Mouse (Mus musculus): Measurements from ENCODE around the gene Hck. TPM values are rescaled to one million over a fixed set of nuclear protein-coding genes. Genes with fewer than 3 reads are reported as not detected.

Gene Hck
- 1.0 TPM for polyA plus RNA-seq (2015; fragmentation: Illumina TruSeq; extraction: RNeasy Lipid Tissue Mini Kit (QIAGEN cat#74804); ENCODE audit: insufficient read depth, low read depth, low replicate concordance)

DNA sequence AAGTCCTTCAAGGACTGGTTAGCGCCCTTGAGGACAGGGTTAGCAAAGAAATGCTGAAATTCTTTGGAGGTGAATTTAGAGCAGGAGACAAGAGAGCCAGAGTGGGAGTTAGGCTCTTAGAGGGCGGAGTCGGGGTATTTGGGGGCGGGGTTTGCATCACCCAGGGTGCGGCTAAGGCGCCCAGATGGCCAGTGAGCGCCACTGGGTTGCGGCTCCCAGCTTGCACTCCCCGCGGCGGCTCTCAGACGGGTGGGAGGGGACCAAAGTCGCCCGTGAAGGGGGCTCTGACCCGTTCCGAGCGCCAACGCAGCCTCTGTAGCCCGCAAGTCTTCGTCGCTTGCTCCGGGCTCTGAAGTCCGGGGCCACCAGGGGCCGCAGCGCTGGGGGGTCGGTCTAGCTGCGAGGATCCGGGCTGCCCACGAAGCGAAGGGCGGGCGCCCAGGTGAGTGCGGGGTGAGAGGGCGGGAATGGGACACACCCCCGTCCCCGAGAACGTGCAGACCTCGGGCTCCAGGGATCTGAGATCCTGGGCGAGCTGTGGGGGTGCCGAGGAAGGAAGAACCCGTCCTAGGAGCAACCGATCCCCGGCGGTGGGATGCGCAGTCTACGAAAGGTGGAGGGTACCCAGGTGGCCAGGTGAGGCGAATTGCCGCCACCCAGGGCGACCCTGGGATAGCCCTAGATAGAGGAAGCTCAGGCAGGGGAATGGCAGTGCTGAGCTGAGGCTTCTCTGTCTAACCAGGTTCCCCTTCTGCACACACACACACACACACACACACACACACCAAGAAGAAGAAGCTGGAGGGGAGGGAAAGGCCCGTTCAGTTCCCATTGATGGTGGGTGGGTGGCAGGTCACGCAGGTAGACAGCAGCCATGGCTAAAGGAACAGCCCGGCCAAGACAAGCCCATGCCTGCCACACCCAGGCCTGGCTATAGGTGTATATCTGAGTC lies at the start of gene Hck:
Gene Hck, plus strand, starts transcription at position 156 of the 952 bp plus-strand sequence.

DNA sequence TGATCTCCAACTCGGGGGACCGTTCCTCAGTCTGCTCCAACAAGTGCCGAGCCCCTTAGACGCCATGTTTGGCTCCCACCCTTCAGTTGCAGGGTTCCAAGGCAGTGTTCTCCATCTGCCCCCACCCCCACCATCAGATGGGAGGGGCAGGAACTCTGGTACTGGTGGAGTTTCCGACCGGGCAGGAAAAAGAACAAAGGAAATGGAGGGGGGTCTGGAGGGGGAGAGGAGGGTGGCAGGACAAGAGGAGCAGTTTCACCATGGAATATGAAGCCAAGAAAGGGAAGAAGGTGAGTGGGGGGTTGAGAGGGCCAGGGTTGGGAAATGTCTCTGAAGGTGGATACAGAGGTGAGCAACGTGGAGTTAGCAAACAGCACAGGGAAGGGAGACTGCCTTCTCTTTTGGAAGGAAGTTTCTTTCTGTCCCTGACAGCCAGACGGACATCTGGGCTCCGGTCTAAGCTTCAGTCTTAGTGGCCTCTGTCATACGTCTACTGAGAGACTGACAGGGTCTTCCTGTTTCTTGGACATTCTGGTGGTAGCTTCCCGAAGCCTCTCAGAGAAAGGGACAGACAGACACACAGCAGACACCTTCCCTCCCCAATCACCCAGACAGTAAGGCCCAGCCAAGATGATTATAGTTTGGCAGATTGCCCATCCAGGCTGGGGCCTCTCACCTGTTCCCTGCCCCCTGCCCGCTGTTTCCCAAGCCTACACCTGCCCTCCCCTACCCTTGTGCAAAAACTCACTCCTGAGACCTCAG lies 42.3 kb upstream of the Hck start, which contains the start of gene Ccm2l:
Gene Ccm2l, plus strand, starts transcription at position 209 of the 762 bp plus-strand sequence.

GRCm38 (mm10) chr2:153160844-153161683 lies 52.8 kb downstream of the Hck start, which contains the start of gene Tm9sf4:
TSS of gene Tm9sf4 (plus strand) at chr2:153161303.

Other genes with a start within 250 kb of the Hck start
- gene Mylk2, start 197.1 kb upstream of the Hck start, polyA plus RNA-seq (2015; fragmentation: Illumina TruSeq; extraction: RNeasy Lipid Tissue Mini Kit (QIAGEN cat#74804); ENCODE audit: insufficient read depth, low read depth, low replicate concordance): not detected
- 4.8 TPM for gene Foxs1, start 175.3 kb upstream of the Hck start, polyA plus RNA-seq (2015; fragmentation: Illumina TruSeq; extraction: RNeasy Lipid Tissue Mini Kit (QIAGEN cat#74804); ENCODE audit: insufficient read depth, low read depth, low replicate concordance)
- gene Dusp15, start 156.8 kb upstream of the Hck start, polyA plus RNA-seq (2015; fragmentation: Illumina TruSeq; extraction: RNeasy Lipid Tissue Mini Kit (QIAGEN cat#74804); ENCODE audit: insufficient read depth, low read depth, low replicate concordance): not detected
- not detected for gene Ttll9, start 146.0 kb upstream of the Hck start, polyA plus RNA-seq (2015; fragmentation: Illumina TruSeq; extraction: RNeasy Lipid Tissue Mini Kit (QIAGEN cat#74804); ENCODE audit: insufficient read depth, low read depth, low replicate concordance)
- 34.0 TPM for gene Pdrg1, start 93.0 kb upstream of the Hck start, polyA plus RNA-seq (2015; fragmentation: Illumina TruSeq; extraction: RNeasy Lipid Tissue Mini Kit (QIAGEN cat#74804); ENCODE audit: insufficient read depth, low read depth, low replicate concordance)
- not detected for gene Xkr7, start 76.6 kb upstream of the Hck start, polyA plus RNA-seq (2015; fragmentation: Illumina TruSeq; extraction: RNeasy Lipid Tissue Mini Kit (QIAGEN cat#74804); ENCODE audit: insufficient read depth, low read depth, low replicate concordance)
- gene Ccm2l, start 42.5 kb upstream of the Hck start, polyA plus RNA-seq (2015; fragmentation: Illumina TruSeq; extraction: RNeasy Lipid Tissue Mini Kit (QIAGEN cat#74804); ENCODE audit: insufficient read depth, low read depth, low replicate concordance): 17.8 TPM
- 12.8 TPM for gene Tm9sf4, start 52.8 kb downstream of the Hck start, polyA plus RNA-seq (2015; fragmentation: Illumina TruSeq; extraction: RNeasy Lipid Tissue Mini Kit (QIAGEN cat#74804); ENCODE audit: insufficient read depth, low read depth, low replicate concordance)
- 0.52 TPM for gene Tspyl3, start 117.0 kb downstream of the Hck start, polyA plus RNA-seq (2015; fragmentation: Illumina TruSeq; extraction: RNeasy Lipid Tissue Mini Kit (QIAGEN cat#74804); ENCODE audit: insufficient read depth, low read depth, low replicate concordance)
- 1.6 TPM for gene Plagl2, start 133.0 kb downstream of the Hck start, polyA plus RNA-seq (2015; fragmentation: Illumina TruSeq; extraction: RNeasy Lipid Tissue Mini Kit (QIAGEN cat#74804); ENCODE audit: insufficient read depth, low read depth, low replicate concordance)
- gene Pofut1, start 133.1 kb downstream of the Hck start, polyA plus RNA-seq (2015; fragmentation: Illumina TruSeq; extraction: RNeasy Lipid Tissue Mini Kit (QIAGEN cat#74804); ENCODE audit: insufficient read depth, low read depth, low replicate concordance): 4.7 TPM
- gene Kif3b, start 182.9 kb downstream of the Hck start, polyA plus RNA-seq (2015; fragmentation: Illumina TruSeq; extraction: RNeasy Lipid Tissue Mini Kit (QIAGEN cat#74804); ENCODE audit: insufficient read depth, low read depth, low replicate concordance): 2.8 TPM
- gene Asxl1, start 237.4 kb downstream of the Hck start, polyA plus RNA-seq (2015; fragmentation: Illumina TruSeq; extraction: RNeasy Lipid Tissue Mini Kit (QIAGEN cat#74804); ENCODE audit: insufficient read depth, low read depth, low replicate concordance): 5.4 TPM